ENCODE assay signal across 10 mouse cellular contexts in the genomic region with DNA sequence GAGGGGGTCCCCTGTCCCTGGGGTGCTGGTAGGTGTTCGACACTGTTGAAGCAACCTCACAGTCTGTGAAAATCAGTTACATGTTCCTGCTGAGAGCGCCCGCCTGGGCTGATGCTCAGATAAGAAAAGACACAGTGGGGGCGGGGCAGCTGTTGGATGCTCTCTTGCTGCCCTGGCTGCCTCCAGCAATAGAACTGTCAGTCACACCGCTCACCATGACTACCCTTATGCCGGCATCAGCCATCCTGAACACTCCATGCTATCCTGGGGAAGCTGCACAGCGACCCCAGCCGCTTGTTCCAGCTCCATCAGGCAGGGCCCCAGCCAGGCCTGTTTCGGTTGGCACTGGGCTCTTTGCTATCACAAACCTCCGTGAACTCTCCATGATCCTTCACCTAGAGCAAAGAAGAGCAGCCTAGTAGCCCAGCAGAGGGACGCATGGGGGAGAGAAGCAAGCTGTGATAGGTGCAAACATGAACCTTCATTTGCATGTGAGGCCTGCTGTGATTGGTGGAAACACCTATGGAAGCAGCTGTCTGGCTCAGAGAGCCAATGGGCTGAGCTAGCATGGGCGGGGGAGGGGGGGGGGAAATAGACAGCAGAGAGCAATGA. TPM values are rescaled to one million over a fixed set of nuclear protein-coding genes. Genes with fewer than 3 reads are reported as not detected.
DNase-seq lines count a peak whose midpoint lies in the region; ATAC-seq and TF ChIP-seq lines count a peak whose summit lies in the region.
"Had no signal": no experiment of that assay in that cellular context is flagged by ENCODE, and none has a peak within 500 bp of the region (broad histone marks: within the 10 kb centered on the region; RNA-seq: fewer than 3 reads in every experiment).

No protein-coding gene starts in this region.

- ATAC-seq in heart, embryonic 16.5 days (replicated peaks; ENCODE audit: extremely low read depth, insufficient read depth, low FRiP score), result 0 out of 2 replicates have a peak, but pooled peaks have one; percentile 23
- peak; percentile 60 for ATAC-seq in hindbrain, embryonic 16.5 days
- ATAC-seq in megakaryocyte progenitor cell, adult 5-6 weeks (replicated peaks; ENCODE audit: poor library complexity), result no peak

- H3K27me3 ChIP-seq in heart, embryonic 16.5 days (ENCODE audit: control insufficient read depth, insufficient read depth, low read length), result no peaks in the 10 kb centered on the region
- no peaks in the 10 kb centered on the region for H3K27me3 ChIP-seq in testis, adult 2 months (ENCODE audit: control insufficient read depth, insufficient read depth, low read length)
- H3K27me3 ChIP-seq in hindbrain, embryonic 16.5 days (replicated peaks; ENCODE audit: control insufficient read depth, insufficient read depth, low read length), result no peaks in the 10 kb centered on the region
- H3K27me3 ChIP-seq in heart, embryonic 10.5 days (ENCODE audit: insufficient read depth, poor library complexity, severe bottlenecking), result no peaks in the 10 kb centered on the region

- 72% methylated on average over 12 of the region's 12 CpGs for WGBS in heart, embryonic 16.5 days
- 36% methylated on average over 11 of the region's 12 CpGs for WGBS in hindbrain, embryonic 16.5 days
- WGBS in heart, embryonic 10.5 days, result 70% methylated on average over 12 of the region's 12 CpGs

- no peak for TF ChIP-seq POLR2A in testis, adult 2 months (IDR thresholded peaks at IDR 0.05; ENCODE audit: control insufficient read depth, low read depth, low read length)

- TF ChIP-seq CTCF in testis, adult 2 months (IDR thresholded peaks at IDR 0.05; ENCODE audit: control insufficient read depth, insufficient read depth, insufficient replicate concordance, low read depth, low read length), result no peak

- H3K4me1 ChIP-seq in heart, embryonic 16.5 days (ENCODE audit: control insufficient read depth, insufficient read depth, low read length), result peaks cover 3% of the 10 kb centered on the region; the same call in 1 of the 2 replicates
- peaks cover 14% of the 10 kb centered on the region for H3K4me1 ChIP-seq in testis, adult 2 months (ENCODE audit: control insufficient read depth, insufficient read depth, low read length)
- no peaks in the 10 kb centered on the region; the same call in none of the 2 replicates for H3K4me1 ChIP-seq in hindbrain, embryonic 16.5 days (ENCODE audit: control insufficient read depth, insufficient read depth, low read depth, low read length)
- peaks cover 18% of the 10 kb centered on the region for H3K4me1 ChIP-seq in heart, embryonic 10.5 days

- no peak overlapping the region for H3K4me2 ChIP-seq in heart, embryonic 16.5 days (ENCODE audit: low read depth, low read length)
- no peak overlapping the region for H3K4me2 ChIP-seq in hindbrain, embryonic 16.5 days (ENCODE audit: low read length)

- H3K4me3 ChIP-seq in heart, embryonic 16.5 days (ENCODE audit: low read length), result no peak overlapping the region
- H3K4me3 ChIP-seq in testis, adult 2 months (ENCODE audit: control insufficient read depth, low read depth, low read length), result peak overlapping the region; percentile 66
- no peak overlapping the region for H3K4me3 ChIP-seq in hindbrain, embryonic 16.5 days (ENCODE audit: low read length)
- no peak overlapping the region for H3K4me3 ChIP-seq in heart, embryonic 10.5 days
- H3K4me3 ChIP-seq: erythroblast, embryonic 14.5 days; megakaryocyte, embryonic 14.5 days had no signal

- H3K36me3 ChIP-seq in heart, embryonic 16.5 days (ENCODE audit: control insufficient read depth, insufficient read depth), result no peaks in the 10 kb centered on the region
- H3K36me3 ChIP-seq in testis, adult 2 months (ENCODE audit: control insufficient read depth, insufficient read depth, low read length), result no peaks in the 10 kb centered on the region
- no peaks in the 10 kb centered on the region for H3K36me3 ChIP-seq in hindbrain, embryonic 16.5 days (ENCODE audit: control insufficient read depth, insufficient read depth, low read length)
- H3K36me3 ChIP-seq in heart, embryonic 10.5 days, result no peaks in the 10 kb centered on the region

- no peak for DNase-seq in heart, postnatal 10 days
- DNase-seq in testis, postnatal 14 days (ENCODE audit: low spot score), result no peak
- DNase-seq in heart, embryonic 10.5 days (ENCODE audit: low spot score), result no peak
- no peak for DNase-seq in testis, postnatal 10 days (ENCODE audit: low spot score)

- H3K9me3 ChIP-seq in heart, embryonic 16.5 days (replicated peaks; ENCODE audit: control insufficient read depth, low read length), result peaks cover 5% of the 10 kb centered on the region
- H3K9me3 ChIP-seq in hindbrain, embryonic 16.5 days (ENCODE audit: control insufficient read depth, low read length), result 0 out of 2 replicates have a peak, but pooled peaks cover 2% of the 10 kb centered on the region
- no peaks in the 10 kb centered on the region for H3K9me3 ChIP-seq in heart, embryonic 10.5 days

- intact Hi-C loops in heart, postnatal 10 days (cut with DNase I), result loop anchor here (10.0 kb wide), 1 partner anchor 162 kb away; no protein-coding TSS in a partner anchor

- no peak overlapping the region for H3K9ac ChIP-seq in heart, embryonic 16.5 days (ENCODE audit: low read length)
- H3K9ac ChIP-seq in hindbrain, embryonic 16.5 days (ENCODE audit: low read depth, low read length), result no peak overlapping the region

- H3K27ac ChIP-seq in heart, embryonic 16.5 days (ENCODE audit: low read length), result no peak overlapping the region
- no peak overlapping the region for H3K27ac ChIP-seq in testis, adult 2 months (ENCODE audit: control insufficient read depth, insufficient read depth, low read depth, low read length)
- H3K27ac ChIP-seq in hindbrain, embryonic 16.5 days (ENCODE audit: low read depth, low read length), result no peak overlapping the region
- H3K27ac ChIP-seq in heart, embryonic 10.5 days, result no peak overlapping the region

RNA-seq across cellular contexts. Expression of a gene that starts 59.7 kb away (rescaled TPM):
- 1.0 and 1.3 TPM in 2 replicates for polyA plus RNA-seq in heart, embryonic 16.5 days (2015; fragmentation: Nextera tagmentation; extraction: Ambion mirVana)
- 1 to 10 TPM; 1.6 to 2.0 TPM for total RNA-seq in heart, postnatal 10 days (2021)
- polyA plus RNA-seq in testis, adult 2 months (2012; rRNA removed), result 0.19 and 0.76 TPM in 2 replicates
- 6.8 and 6.9 TPM in 2 replicates for polyA plus RNA-seq in hindbrain, embryonic 16.5 days (2015; fragmentation: Nextera tagmentation; extraction: Ambion mirVana)
- not detected in 2 replicates for total RNA-seq in megakaryocyte progenitor cell, adult 5-6 weeks (2015)
- not detected in 2 replicates for total RNA-seq in megakaryocyte progenitor cell, adult 5-6 weeks (2017)
- polyA plus RNA-seq in heart, embryonic 10.5 days (2016; fragmentation: Nextera tagmentation; extraction: Ambion mirVana), result 1.1 and 2.6 TPM in 2 replicates
- polyA plus RNA-seq: erythroblast, embryonic 14.5 days had no signal
